Mouse (Mus musculus) neural tube, embryonic 15.5 days (tissue): ENCODE results near the gene Thoc7. TPM values are rescaled to one million over a fixed set of nuclear protein-coding genes. Genes with fewer than 3 reads are reported as not detected.
A peak's percentile ranks its signal among the peaks of the same experiment; 100 is the strongest.
"Not testable (repeated sequence)": the region's sequence is repeated elsewhere in the genome, so short reads cannot be mapped to it uniquely, and the experiment has no call there.

Experiments used
- ATAC-seq: fragments of 200-750 bp; cut with Nextera tagmentation; 2 replicates; pipeline ENCODE4 v1.8.0; 2017; ENCODE audit warnings: mild to moderate bottlenecking, moderate TSS enrichment, moderate library complexity; ENCODE audit not compliant: low FRiP score
- H3K27ac ChIP-seq: fragments of 300-500 bp; sonication (generic); replicated peaks from 2 replicates; pipeline ENCODE4 v1.5.1; 2015; ENCODE audit warnings: mild to moderate bottlenecking, inconsistent platforms
- H3K27me3 ChIP-seq: fragments of 300-500 bp; sonication (generic); replicated peaks from 2 replicates; pipeline ENCODE4 v1.6.1; 2015; ENCODE audit warnings: inconsistent platforms
- H3K36me3 ChIP-seq: fragments of 300-500 bp; sonication (generic); 2 replicates; pipeline ENCODE4 v1.6.1; 2015; ENCODE audit warnings: inconsistent platforms
- H3K4me1 ChIP-seq: fragments of 300-500 bp; sonication (generic); 2 replicates; pipeline ENCODE4 v1.6.1; 2015; ENCODE audit warnings: inconsistent platforms
- H3K4me2 ChIP-seq: fragments of 300-500 bp; sonication (generic); 2 replicates; pipeline ENCODE4 v1.6.1; 2015; ENCODE audit warnings: inconsistent platforms, mild to moderate bottlenecking, moderate library complexity
- H3K4me3 ChIP-seq: fragments of 300-500 bp; sonication (generic); replicated peaks from 2 replicates; pipeline ENCODE4 v1.5.1; 2015; ENCODE audit warnings: mild to moderate bottlenecking, inconsistent platforms
- H3K9ac ChIP-seq: fragments of 300-500 bp; sonication (generic); replicated peaks from 2 replicates; pipeline ENCODE4 v1.6.1; 2015; ENCODE audit warnings: mild to moderate bottlenecking, inconsistent platforms
- H3K9me3 ChIP-seq: fragments of 300-500 bp; sonication (generic); replicated peaks from 2 replicates; pipeline ENCODE4 v1.6.1; 2016; ENCODE audit warnings: inconsistent platforms
- WGBS: fragments of 180-500 bp; shearing (Covaris S2); methylation state at CpG from one replicate; pipeline ENCODE4 v1.1.7; 2015; ENCODE audit warnings: mixed read lengths; 5-methylcytosine and 5-hydroxymethylcytosine counted together
- polyA plus RNA-seq: library from polyadenylated mRNA; unstranded; fragments of >200 nt; fragmentation: Nextera tagmentation; extraction: Ambion mirVana; gene quantifications from 2 replicates; pipeline ENCODE4 v1.2.1, GENCODE M21; 2015

Gene Thoc7
- polyA plus RNA-seq, 1 experiment from 2014 or later: 210 TPM

GRCm38 (mm10) chr14:13967607-13968006 lies 6.0 kb upstream of the Thoc7 start:
- Histone ChIP-seq H3K4me2 (no peak overlapping the region), H3K4me1 (no peaks in the 10 kb centered on the region), H3K27ac (no peak overlapping the region), H3K9ac (no peak overlapping the region), H3K36me3 (no peaks in the 10 kb centered on the region), H3K9me3 (no peaks in the 10 kb centered on the region), H3K4me3 (no peak overlapping the region), H3K27me3 (no peaks in the 10 kb centered on the region)
- no peak for ATAC-seq
- 38% methylated on average over 1 of the region's 1 CpGs for WGBS

- WGBS: 77% methylated on average over 1 of the region's 1 CpGs
- no peaks in the 10 kb centered on the region for H3K27me3 ChIP-seq
- no peak overlapping the region for H3K4me3 ChIP-seq
- no peak overlapping the region for H3K4me2 ChIP-seq
- no peak for ATAC-seq
- peaks cover 20% of the 10 kb centered on the region for H3K4me1 ChIP-seq
- no peak overlapping the region for H3K9ac ChIP-seq
- H3K36me3 ChIP-seq: no peaks in the 10 kb centered on the region
- no peak overlapping the region for H3K27ac ChIP-seq
- H3K9me3 ChIP-seq: no peaks in the 10 kb centered on the region
These were observed 1.9 kb upstream of the Thoc7 start for GRCm38 (mm10) chr14:13963527-13963926.

GRCm38 (mm10) chr14:13962476-13962875 lies 824 bp upstream of the Thoc7 start:
- H3K4me1 ChIP-seq: peaks cover 23% of the 10 kb centered on the region
- H3K9ac ChIP-seq: no peak overlapping the region
- no peak overlapping the region for H3K4me3 ChIP-seq
- no peak for ATAC-seq
- no peak overlapping the region for H3K27ac ChIP-seq
- no peaks in the 10 kb centered on the region for H3K36me3 ChIP-seq
- WGBS: 90% methylated on average over 6 of the region's 6 CpGs
- no peaks in the 10 kb centered on the region for H3K9me3 ChIP-seq
- H3K4me2 ChIP-seq: no peak overlapping the region
- H3K27me3 ChIP-seq: no peaks in the 10 kb centered on the region

- Histone ChIP-seq H3K36me3 (peaks cover 5% of the 10 kb centered on the region), H3K4me1 (peaks cover 23% of the 10 kb centered on the region)
- WGBS: under 1% methylated on average over 70 of the region's 75 CpGs
These were observed 948 bp downstream of the Thoc7 start for GRCm38 (mm10) chr14:13960482-13961325.

GRCm38 (mm10) chr14:13960079-13960478 lies 1.6 kb downstream of the Thoc7 start:
- no peaks in the 10 kb centered on the region for H3K27me3 ChIP-seq
- H3K4me2 ChIP-seq: peak overlapping the region; percentile 75
- peaks cover 23% of the 10 kb centered on the region for H3K4me1 ChIP-seq
- H3K36me3 ChIP-seq: peaks cover 9% of the 10 kb centered on the region
- H3K9ac ChIP-seq: peak overlapping the region; percentile 96
- peak overlapping the region; percentile 86 for H3K27ac ChIP-seq
- ATAC-seq: peak; percentile 50
- peak overlapping the region; percentile 95 for H3K4me3 ChIP-seq
- under 1% methylated on average over 9 of the region's 9 CpGs for WGBS
- no peaks in the 10 kb centered on the region for H3K9me3 ChIP-seq

More at GRCm38 (mm10) chr14:13960482-13961325, 948 bp downstream of the Thoc7 start:
- Histone ChIP-seq H3K9me3 (no peaks in the 10 kb centered on the region), H3K27ac (peak overlapping the region; percentile 86), H3K9ac (peak overlapping the region; percentile 96), H3K27me3 (no peaks in the 10 kb centered on the region), H3K4me3 (peak overlapping the region; percentile 95), H3K4me2 (peak overlapping the region; percentile 75)
- ATAC-seq: peak; percentile 92

GRCm38 (mm10) chr14:13952151-13952550 lies 9.5 kb downstream of the Thoc7 start:
- H3K36me3 ChIP-seq: peaks cover 53% of the 10 kb centered on the region
- not testable (repeated sequence) for H3K9me3 ChIP-seq, H3K4me1 ChIP-seq, ATAC-seq, H3K27ac ChIP-seq, H3K9ac ChIP-seq, H3K4me3 ChIP-seq, H3K27me3 ChIP-seq, H3K4me2 ChIP-seq
- WGBS: 96% methylated on average over 3 of the region's 3 CpGs

GRCm38 (mm10) chr14:13950401-13950800 lies 11.3 kb downstream of the Thoc7 start:
- Histone ChIP-seq H3K27ac (no peak overlapping the region), H3K36me3 (peaks cover 47% of the 10 kb centered on the region)

GRCm38 (mm10) chr14:13948345-13948744 lies 13.3 kb downstream of the Thoc7 start:
- 94% methylated on average over 7 of the region's 7 CpGs for WGBS
- Histone ChIP-seq H3K27me3 (no peaks in the 10 kb centered on the region), H3K9ac (no peak overlapping the region), H3K4me3 (no peak overlapping the region), H3K36me3 (peaks cover 44% of the 10 kb centered on the region), H3K9me3 (no peaks in the 10 kb centered on the region), H3K4me1 (no peaks in the 10 kb centered on the region), H3K4me2 (no peak overlapping the region), H3K27ac (no peak overlapping the region)
- ATAC-seq: no peak

More at GRCm38 (mm10) chr14:13950401-13950800, 11.3 kb downstream of the Thoc7 start:
- Histone ChIP-seq H3K4me2 (no peak overlapping the region), H3K27me3 (no peaks in the 10 kb centered on the region), H3K9me3 (no peaks in the 10 kb centered on the region), H3K4me3 (no peak overlapping the region), H3K4me1 (no peaks in the 10 kb centered on the region), H3K9ac (no peak overlapping the region)
- no peak for ATAC-seq

GRCm38 (mm10) chr14:13944686-13945085 lies 17.0 kb downstream of the Thoc7 start:
- H3K4me3 ChIP-seq: no peak overlapping the region
- no peak overlapping the region for H3K27ac ChIP-seq
- H3K36me3 ChIP-seq: peaks cover 26% of the 10 kb centered on the region
- no peaks in the 10 kb centered on the region for H3K27me3 ChIP-seq
- no peak for ATAC-seq
- H3K9me3 ChIP-seq: no peaks in the 10 kb centered on the region
- 96% methylated on average over 4 of the region's 4 CpGs for WGBS
- no peak overlapping the region for H3K4me2 ChIP-seq
- H3K4me1 ChIP-seq: no peaks in the 10 kb centered on the region
- no peak overlapping the region for H3K9ac ChIP-seq

GRCm38 (mm10) chr14:13934052-13934371 lies 27.6 kb downstream of the Thoc7 start:
- no peak for ATAC-seq
- peak overlapping the region; percentile 57 for H3K4me2 ChIP-seq
- no peaks in the 10 kb centered on the region for H3K36me3 ChIP-seq
- H3K27ac ChIP-seq: no peak overlapping the region
- peaks cover 7% of the 10 kb centered on the region for H3K4me1 ChIP-seq
- no peak overlapping the region for H3K4me3 ChIP-seq
- H3K9me3 ChIP-seq: no peaks in the 10 kb centered on the region
- 56% methylated on average over 5 of the region's 5 CpGs for WGBS
- no peaks in the 10 kb centered on the region for H3K27me3 ChIP-seq
- H3K9ac ChIP-seq: no peak overlapping the region

GRCm38 (mm10) chr14:13933290-13934051 lies 28.2 kb downstream of the Thoc7 start:
- Histone ChIP-seq H3K4me3 (peak overlapping the region; percentile 23), H3K9ac (0 out of 2 replicates have a peak overlapping the region, but pooled peaks have one; percentile 11), H3K27ac (no peak overlapping the region), H3K4me2 (peak overlapping the region; percentile 57), H3K9me3 (no peaks in the 10 kb centered on the region), H3K36me3 (no peaks in the 10 kb centered on the region), H3K4me1 (peaks cover 7% of the 10 kb centered on the region), H3K27me3 (no peaks in the 10 kb centered on the region)
- peak; percentile 65; the same call in 1 of the 2 replicates for ATAC-seq
- 37% methylated on average over 26 of the region's 31 CpGs for WGBS

GRCm38 (mm10) chr14:13917630-13918029 lies 44.0 kb downstream of the Thoc7 start:
- H3K9ac ChIP-seq: no peak overlapping the region
- H3K4me2 ChIP-seq: no peak overlapping the region
- H3K9me3 ChIP-seq: no peaks in the 10 kb centered on the region
- H3K36me3 ChIP-seq: no peaks in the 10 kb centered on the region
- peak; percentile 87; the same call in 1 of the 2 replicates for ATAC-seq
- H3K27me3 ChIP-seq: no peaks in the 10 kb centered on the region
- WGBS: 28% methylated on average over 3 of the region's 3 CpGs
- no peak overlapping the region for H3K27ac ChIP-seq
- H3K4me1 ChIP-seq: no peaks in the 10 kb centered on the region
- H3K4me3 ChIP-seq: no peak overlapping the region
